Mouse (Mus musculus): ENCODE measurements around the gene Chn2. TPM values are rescaled to one million over a fixed set of nuclear protein-coding genes. Genes with fewer than 3 reads are reported as not detected.
A peak's percentile ranks its signal among the peaks of the same experiment; 100 is the strongest.

The Chn2 gene
- polyA plus RNA-seq, 1 experiment from 2014 or later = 5.5 TPM

DNA sequence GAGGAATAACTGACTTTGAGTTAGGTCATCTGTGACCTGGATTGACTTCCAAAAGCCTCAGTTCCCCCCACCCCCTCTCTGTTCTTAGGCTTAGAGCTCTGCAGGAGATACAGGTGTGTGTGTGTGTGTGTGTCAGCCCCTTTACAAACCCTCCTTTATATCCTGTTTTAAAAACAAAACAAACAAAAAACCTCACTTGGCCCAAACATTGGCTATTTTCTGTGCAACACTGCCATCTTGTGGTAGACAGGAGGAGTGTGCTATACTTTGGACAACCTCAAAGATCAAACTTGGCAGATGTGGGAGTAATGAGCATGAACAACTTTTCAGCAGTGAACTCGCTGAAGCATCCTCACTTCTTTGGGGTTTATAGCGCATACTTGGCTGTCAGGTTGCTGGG, 189.5 kb downstream of the Chn2 start:
- Histone ChIP-seq H3K9me3 (ENCODE audit: control insufficient read depth, low read length) (no peaks in the 10 kb centered on the region), H3K4me3 (ENCODE audit: low read depth, low read length) (no peak overlapping the region), H3K27me3 (replicated peaks; ENCODE audit: control insufficient read depth, insufficient read depth, low read length) (no peaks in the 10 kb centered on the region), H3K4me2 (no peak overlapping the region), H3K27ac (ENCODE audit: low read depth, low read length) (no peak overlapping the region), H3K4me1 (replicated peaks; ENCODE audit: control insufficient read depth, insufficient read depth, low read length) (no peaks in the 10 kb centered on the region), H3K36me3 (ENCODE audit: control insufficient read depth, insufficient read depth, low read length) (no peaks in the 10 kb centered on the region), H3K9ac (ENCODE audit: low read depth, low read length) (no peak overlapping the region)
- DNase-seq (ENCODE audit: low spot score) (no peak), ATAC-seq (replicated peaks; ENCODE audit: low FRiP score) (no peak)
- WGBS = 5% methylated on average over 2 of the region's 2 CpGs

DNA sequence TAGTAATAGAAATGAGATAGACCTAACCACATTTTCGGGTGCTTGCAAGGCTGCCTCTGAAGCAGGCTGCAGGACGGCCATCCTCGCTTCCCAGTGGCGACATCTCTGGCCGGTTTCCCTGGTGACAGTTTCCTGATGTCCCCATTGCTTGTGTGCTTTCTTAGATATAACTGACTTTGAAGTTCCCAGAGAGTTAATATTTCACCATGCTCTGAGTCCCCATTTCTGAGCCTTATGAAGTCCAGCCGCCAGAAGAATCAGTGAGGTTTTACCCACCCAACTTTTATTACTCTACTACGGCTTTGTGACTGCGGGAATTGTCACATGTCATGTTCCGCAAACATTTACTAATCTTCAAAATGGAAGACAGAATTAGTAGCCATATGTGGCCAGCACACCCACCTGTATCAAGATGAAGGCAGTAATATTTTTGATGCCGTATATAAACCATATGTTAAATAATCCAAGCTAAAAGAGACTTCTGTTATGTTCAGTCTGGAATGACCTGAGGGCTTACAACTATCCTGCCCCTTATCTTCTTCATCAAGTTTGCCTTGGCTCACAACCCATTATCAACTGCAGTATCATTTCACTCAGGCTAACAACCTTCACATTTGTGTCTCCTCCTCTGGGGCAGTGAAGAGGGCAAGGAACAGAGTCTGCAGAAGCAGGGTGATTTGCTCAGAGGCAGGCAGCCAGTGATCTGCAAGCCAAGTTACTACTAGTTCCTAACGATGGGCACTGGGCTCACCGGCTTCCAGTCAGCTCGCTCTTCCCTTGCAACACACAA, 192.6 kb downstream of the Chn2 start:
- Histone ChIP-seq H3K27ac (ENCODE audit: low read depth, low read length) (no peak overlapping the region), H3K27me3 (replicated peaks; ENCODE audit: control insufficient read depth, insufficient read depth, low read length) (no peaks in the 10 kb centered on the region), H3K4me2 (no peak overlapping the region), H3K4me1 (replicated peaks; ENCODE audit: control insufficient read depth, insufficient read depth, low read length) (no peaks in the 10 kb centered on the region), H3K9ac (ENCODE audit: low read depth, low read length) (no peak overlapping the region), H3K36me3 (ENCODE audit: control insufficient read depth, insufficient read depth, low read length) (no peaks in the 10 kb centered on the region), H3K4me3 (ENCODE audit: low read depth, low read length) (no peak overlapping the region), H3K9me3 (ENCODE audit: control insufficient read depth, low read length) (no peaks in the 10 kb centered on the region)
- 68% methylated on average over 13 of the region's 13 CpGs for WGBS
- ATAC-seq (replicated peaks; ENCODE audit: low FRiP score) (no peak), DNase-seq (ENCODE audit: low spot score) (no peak)

DNA sequence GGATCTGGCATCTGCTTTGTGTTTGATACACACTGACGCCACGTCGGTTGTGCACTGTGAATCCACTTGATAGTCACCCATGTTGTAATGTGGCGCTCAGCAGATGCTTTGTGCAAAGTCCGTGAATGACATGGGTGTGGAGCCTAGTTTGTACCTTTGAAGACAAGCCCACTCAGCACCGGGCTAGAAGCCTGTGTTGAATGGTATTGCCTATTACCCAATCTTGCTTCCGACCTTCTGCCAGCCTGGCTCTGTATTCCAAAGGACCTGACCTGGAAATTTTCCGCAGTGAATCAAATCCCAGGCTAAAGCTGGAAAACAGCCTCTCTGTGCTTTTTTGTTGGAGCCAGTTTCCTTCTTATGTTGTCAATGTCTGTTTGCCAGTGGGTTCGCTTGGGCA, 197.1 kb downstream of the Chn2 start:
- no peaks in the 10 kb centered on the region for H3K4me1 ChIP-seq (replicated peaks; ENCODE audit: control insufficient read depth, insufficient read depth, low read length)
- H3K9me3 ChIP-seq (ENCODE audit: control insufficient read depth, low read length) = no peaks in the 10 kb centered on the region
- no peaks in the 10 kb centered on the region for H3K36me3 ChIP-seq (ENCODE audit: control insufficient read depth, insufficient read depth, low read length)
- ATAC-seq (replicated peaks; ENCODE audit: low FRiP score) (no peak), DNase-seq (ENCODE audit: low spot score) (no peak)
- 88% methylated on average over 9 of the region's 9 CpGs for WGBS
- no peak overlapping the region for H3K9ac ChIP-seq (ENCODE audit: low read depth, low read length)
- no peaks in the 10 kb centered on the region for H3K27me3 ChIP-seq (replicated peaks; ENCODE audit: control insufficient read depth, insufficient read depth, low read length)
- no peak overlapping the region for H3K27ac ChIP-seq (ENCODE audit: low read depth, low read length)
- no peak overlapping the region for H3K4me2 ChIP-seq
- H3K4me3 ChIP-seq (ENCODE audit: low read depth, low read length) = no peak overlapping the region

DNA sequence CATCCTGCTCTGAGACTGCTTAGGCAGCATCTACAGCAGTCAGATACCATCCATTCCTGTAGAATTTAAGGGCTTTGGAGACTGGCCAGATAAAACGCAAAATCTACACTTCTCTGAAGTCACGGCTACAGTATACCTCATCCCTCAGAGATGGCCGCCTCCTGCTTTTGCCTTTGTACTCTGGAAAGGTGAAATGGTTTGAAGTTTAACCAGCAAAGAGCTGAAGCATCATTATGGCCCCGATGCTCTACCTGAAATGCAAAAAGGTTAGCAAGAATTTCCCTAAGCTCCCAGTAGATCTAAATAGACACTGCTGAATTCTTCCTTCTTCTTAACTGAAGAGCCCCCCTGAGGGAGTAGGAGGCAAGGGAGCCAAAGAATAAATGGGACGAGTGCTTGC, 202.4 kb downstream of the Chn2 start:
- DNase-seq (ENCODE audit: low spot score) (no peak), ATAC-seq (replicated peaks; ENCODE audit: low FRiP score) (no peak)
- Histone ChIP-seq H3K4me3 (ENCODE audit: low read depth, low read length) (no peak overlapping the region), H3K27ac (ENCODE audit: low read depth, low read length) (no peak overlapping the region), H3K36me3 (ENCODE audit: control insufficient read depth, insufficient read depth, low read length) (no peaks in the 10 kb centered on the region), H3K4me2 (no peak overlapping the region), H3K9ac (ENCODE audit: low read depth, low read length) (no peak overlapping the region), H3K27me3 (replicated peaks; ENCODE audit: control insufficient read depth, insufficient read depth, low read length) (no peaks in the 10 kb centered on the region), H3K4me1 (replicated peaks; ENCODE audit: control insufficient read depth, insufficient read depth, low read length) (no peaks in the 10 kb centered on the region; the same call in 1 of the 2 replicates), H3K9me3 (ENCODE audit: control insufficient read depth, low read length) (no peaks in the 10 kb centered on the region)
- 68% methylated on average over 5 of the region's 5 CpGs for WGBS

DNA sequence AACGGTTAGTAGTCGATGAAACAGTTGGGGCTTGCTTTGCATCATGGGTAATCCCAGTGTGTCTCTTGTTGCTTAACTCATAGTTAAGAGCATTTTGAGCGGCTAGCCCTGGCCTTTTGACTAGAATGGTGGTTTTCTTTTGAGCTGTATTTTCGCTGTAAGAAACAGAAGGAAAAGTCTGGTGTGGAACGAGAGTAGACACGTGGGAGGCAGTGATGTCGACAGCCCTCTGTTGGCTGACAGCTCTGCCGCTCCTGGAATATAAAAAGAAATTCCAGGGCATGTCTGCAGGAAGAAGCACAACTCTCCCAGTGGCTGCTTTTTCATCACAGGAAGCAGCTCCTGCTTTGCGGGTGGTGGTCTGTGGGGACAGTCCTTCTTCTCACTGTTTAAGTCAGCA, 202.9 kb downstream of the Chn2 start:
- DNase-seq (ENCODE audit: low spot score) = no peak
- Histone ChIP-seq H3K27ac (ENCODE audit: low read depth, low read length) (no peak overlapping the region), H3K9ac (ENCODE audit: low read depth, low read length) (no peak overlapping the region), H3K27me3 (replicated peaks; ENCODE audit: control insufficient read depth, insufficient read depth, low read length) (no peaks in the 10 kb centered on the region), H3K4me3 (ENCODE audit: low read depth, low read length) (no peak overlapping the region), H3K4me2 (no peak overlapping the region), H3K4me1 (replicated peaks; ENCODE audit: control insufficient read depth, insufficient read depth, low read length) (no peaks in the 10 kb centered on the region; the same call in 1 of the 2 replicates), H3K36me3 (ENCODE audit: control insufficient read depth, insufficient read depth, low read length) (no peaks in the 10 kb centered on the region), H3K9me3 (ENCODE audit: control insufficient read depth, low read length) (no peaks in the 10 kb centered on the region)
- WGBS = 70% methylated on average over 9 of the region's 9 CpGs
- no peak for ATAC-seq (replicated peaks; ENCODE audit: low FRiP score)

DNA sequence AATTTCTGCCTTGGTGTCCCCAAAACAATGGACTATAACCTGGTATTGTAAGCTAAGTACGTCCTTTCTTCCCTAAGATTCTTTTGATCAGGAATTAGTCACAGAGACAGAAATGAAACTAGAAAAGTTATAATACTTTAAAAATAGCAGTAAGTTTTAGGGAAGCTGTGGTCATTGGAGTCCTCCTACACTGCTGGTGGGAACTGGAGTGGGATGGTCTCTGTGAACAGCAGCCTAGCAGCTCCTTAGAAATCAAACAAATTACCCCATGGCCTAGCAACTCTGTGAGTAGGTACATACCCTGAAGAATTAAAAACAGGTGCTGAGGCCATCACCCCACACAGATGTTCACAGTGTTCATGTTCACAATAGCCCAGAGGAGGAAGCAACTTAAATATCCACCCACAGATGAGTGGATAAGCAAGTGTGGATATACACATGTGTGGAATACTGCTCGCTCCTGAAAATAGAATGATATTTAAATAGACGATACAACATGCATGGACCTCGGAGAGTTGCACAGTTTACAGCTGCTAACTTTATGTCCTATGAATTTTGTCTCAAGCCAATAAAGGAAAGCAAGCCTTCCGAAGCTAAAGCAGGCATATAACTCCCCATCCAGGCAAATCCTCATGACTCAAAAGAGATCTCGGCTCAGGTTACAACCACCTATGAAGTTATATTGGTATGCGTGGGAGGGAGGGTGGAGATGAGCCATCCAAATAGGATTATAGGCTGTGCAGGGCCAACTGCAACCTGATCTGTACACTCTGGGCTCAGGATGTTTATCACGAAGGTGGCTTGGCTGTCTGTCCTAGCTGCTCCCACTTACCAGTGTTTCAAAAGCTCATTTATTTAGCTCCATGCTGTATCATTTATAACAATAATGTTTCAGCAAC, 209.2 kb downstream of the Chn2 start:
- Histone ChIP-seq H3K9me3 (ENCODE audit: control insufficient read depth, low read length) (no peaks in the 10 kb centered on the region), H3K27ac (ENCODE audit: low read depth, low read length) (no peak overlapping the region), H3K4me2 (no peak overlapping the region), H3K36me3 (ENCODE audit: control insufficient read depth, insufficient read depth, low read length) (no peaks in the 10 kb centered on the region), H3K4me3 (ENCODE audit: low read depth, low read length) (no peak overlapping the region), H3K9ac (ENCODE audit: low read depth, low read length) (no peak overlapping the region), H3K27me3 (replicated peaks; ENCODE audit: control insufficient read depth, insufficient read depth, low read length) (no peaks in the 10 kb centered on the region), H3K4me1 (replicated peaks; ENCODE audit: control insufficient read depth, insufficient read depth, low read length) (no peaks in the 10 kb centered on the region)
- WGBS = 71% methylated on average over 8 of the region's 8 CpGs
- no peak for DNase-seq (ENCODE audit: low spot score)
- no peak for ATAC-seq (replicated peaks; ENCODE audit: low FRiP score)

DNA sequence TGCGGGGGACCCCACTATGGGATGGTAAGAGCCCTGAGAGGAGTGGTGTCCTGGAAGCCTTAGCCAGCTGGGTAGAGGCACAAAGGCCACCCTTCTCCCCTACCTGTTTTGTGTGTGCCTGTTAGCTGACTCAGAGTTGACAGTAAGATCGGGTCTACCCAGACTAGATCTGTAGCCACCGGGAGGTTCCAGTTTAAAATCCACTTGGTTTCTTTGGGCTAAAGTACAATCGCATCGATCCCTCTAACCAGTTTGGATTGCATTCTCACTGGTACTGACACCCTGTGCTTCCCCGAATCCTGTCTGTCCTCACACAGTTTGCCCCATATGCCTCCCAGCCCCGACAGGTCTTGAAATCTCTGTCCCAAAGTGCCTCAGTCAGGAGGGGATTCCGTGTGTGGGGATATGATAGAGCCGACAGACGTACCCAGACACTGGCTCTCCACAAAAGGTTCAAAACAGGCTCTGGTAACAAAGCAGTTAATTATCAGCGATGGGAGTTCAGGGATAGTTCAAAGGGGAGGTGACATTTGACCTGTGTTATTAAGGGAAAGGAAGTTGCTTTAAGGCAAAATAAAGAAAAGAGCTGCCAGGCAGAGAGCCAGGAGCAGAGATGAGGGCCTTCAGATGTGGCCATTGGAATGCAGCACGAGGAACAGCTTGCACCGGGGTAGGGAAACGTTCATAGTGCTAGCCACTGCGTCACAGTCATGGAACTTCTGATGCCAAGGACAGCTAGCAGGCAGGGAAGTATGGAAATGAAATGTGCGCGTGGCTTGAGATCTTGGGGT, 212.2 kb downstream of the Chn2 start:
- no peak overlapping the region for H3K9ac ChIP-seq (ENCODE audit: low read depth, low read length)
- peak overlapping the region; percentile 63; the same call in 1 of the 2 replicates for H3K27ac ChIP-seq (ENCODE audit: low read depth, low read length)
- 63% methylated on average over 17 of the region's 17 CpGs for WGBS
- no peak overlapping the region for H3K4me3 ChIP-seq (ENCODE audit: low read depth, low read length)
- no peaks in the 10 kb centered on the region for H3K4me1 ChIP-seq (replicated peaks; ENCODE audit: control insufficient read depth, insufficient read depth, low read length)
- no peaks in the 10 kb centered on the region for H3K27me3 ChIP-seq (replicated peaks; ENCODE audit: control insufficient read depth, insufficient read depth, low read length)
- no peaks in the 10 kb centered on the region for H3K36me3 ChIP-seq (ENCODE audit: control insufficient read depth, insufficient read depth, low read length)
- no peak overlapping the region for H3K4me2 ChIP-seq
- DNase-seq (ENCODE audit: low spot score) (no peak), ATAC-seq (replicated peaks; ENCODE audit: low FRiP score) (no peak)
- H3K9me3 ChIP-seq (ENCODE audit: control insufficient read depth, low read length) = no peaks in the 10 kb centered on the region

DNA sequence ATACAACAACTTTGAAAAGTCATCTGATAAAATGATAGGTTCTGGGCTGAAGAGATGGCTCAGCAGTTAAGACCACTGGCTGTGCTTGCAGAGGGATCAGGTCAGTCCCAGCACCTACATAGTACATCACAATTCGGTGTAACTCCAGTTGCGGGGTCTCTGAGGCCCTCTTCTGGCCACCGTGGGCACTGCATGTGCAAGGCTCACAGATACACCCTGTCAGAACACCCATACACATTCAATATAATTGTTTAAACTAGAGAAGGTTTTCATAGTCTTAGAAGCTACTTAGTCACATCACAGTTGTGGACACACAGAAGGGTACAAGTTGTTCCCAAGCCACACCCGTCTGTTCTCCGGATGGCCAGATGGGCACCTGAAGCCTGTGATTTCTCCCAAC, 213.9 kb downstream of the Chn2 start:
- no peak overlapping the region for H3K4me3 ChIP-seq (ENCODE audit: low read depth, low read length)
- no peak overlapping the region for H3K4me2 ChIP-seq
- H3K9me3 ChIP-seq (ENCODE audit: control insufficient read depth, low read length) = no peaks in the 10 kb centered on the region
- H3K36me3 ChIP-seq (ENCODE audit: control insufficient read depth, insufficient read depth, low read length) = no peaks in the 10 kb centered on the region
- no peaks in the 10 kb centered on the region for H3K27me3 ChIP-seq (replicated peaks; ENCODE audit: control insufficient read depth, insufficient read depth, low read length)
- no peak overlapping the region for H3K9ac ChIP-seq (ENCODE audit: low read depth, low read length)
- ATAC-seq (replicated peaks; ENCODE audit: low FRiP score) (no peak), DNase-seq (ENCODE audit: low spot score) (no peak)
- no peak overlapping the region for H3K27ac ChIP-seq (ENCODE audit: low read depth, low read length)
- H3K4me1 ChIP-seq (replicated peaks; ENCODE audit: control insufficient read depth, insufficient read depth, low read length) = peaks cover 4% of the 10 kb centered on the region
- WGBS = 56% methylated on average over 5 of the region's 5 CpGs

Data from liver, embryonic 11.5 days (tissue).